Mouse (Mus musculus): ENCODE data around the gene Tmem159. TPM values are rescaled to one million over a fixed set of nuclear protein-coding genes. Genes with fewer than 3 reads are reported as not detected.

Gene Tmem159
- total RNA-seq (2015) (8.7 and 12.8 TPM in 2 replicates), total RNA-seq (2017) (6.1 and 6.3 TPM in 2 replicates)

DNA sequence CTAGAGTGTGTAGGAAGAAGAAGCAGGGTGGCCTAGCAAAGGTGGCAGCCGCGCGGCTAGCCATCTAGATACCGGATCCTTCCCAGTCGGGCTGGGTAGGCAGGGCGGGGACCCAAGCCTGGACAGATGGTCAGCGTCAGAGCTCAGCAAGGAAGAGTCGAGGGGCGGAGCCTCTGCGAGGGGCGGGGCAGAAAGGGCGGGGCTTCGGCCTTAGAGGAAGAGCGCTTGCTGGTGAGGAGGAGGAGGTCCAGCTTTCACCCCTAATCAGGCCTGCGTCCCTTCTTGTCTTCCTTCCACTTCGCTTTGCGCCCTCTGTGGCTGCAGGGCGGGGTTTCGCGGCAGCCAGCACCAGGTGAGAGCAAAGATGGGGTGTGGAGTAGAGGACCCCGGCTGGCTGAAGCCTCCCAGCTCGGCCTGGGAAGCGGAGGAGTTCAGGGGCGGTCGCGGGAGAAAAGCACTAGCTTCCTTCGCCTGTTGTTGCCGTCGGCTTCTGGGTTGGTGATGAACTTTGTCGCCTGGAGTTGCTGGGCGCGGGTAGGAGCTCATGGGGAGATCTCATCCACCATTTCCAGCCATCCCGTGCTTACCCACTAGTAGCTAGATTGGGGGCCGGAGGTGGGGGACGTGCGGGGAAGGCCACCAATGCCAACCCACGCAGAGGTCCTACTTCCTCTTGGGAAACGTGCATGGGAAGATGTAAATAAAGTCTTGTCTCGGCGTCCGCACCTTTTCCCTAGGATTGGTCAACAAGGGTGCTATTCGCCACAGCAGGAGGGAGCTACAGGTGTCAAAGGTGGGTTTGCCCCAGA, at the start of gene Tmem159:
Gene Tmem159, plus strand, starts transcription at position 190 of the 809 bp plus-strand sequence.
- peak; percentile 89 for ATAC-seq (replicated peaks; ENCODE audit: poor library complexity)

DNA sequence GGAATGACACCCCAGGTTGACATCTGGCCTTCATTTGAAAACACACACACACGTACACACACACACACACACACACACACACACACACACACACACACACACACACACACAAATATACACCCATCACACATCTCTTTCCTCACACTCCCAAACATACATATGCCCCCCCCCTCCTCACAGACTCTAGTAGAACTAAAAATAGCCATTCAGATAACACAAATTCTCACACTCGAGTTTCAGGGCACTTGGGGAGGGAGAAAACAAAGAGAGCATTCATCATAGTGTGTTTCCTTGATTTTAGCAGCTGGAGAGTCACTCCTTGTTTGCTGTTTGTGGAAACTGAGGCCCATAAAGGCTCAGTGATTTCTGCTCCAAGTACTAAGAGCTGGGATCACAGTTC, 48.1 kb upstream of the Tmem159 start:
- ATAC-seq (replicated peaks; ENCODE audit: poor library complexity): no peak

DNA sequence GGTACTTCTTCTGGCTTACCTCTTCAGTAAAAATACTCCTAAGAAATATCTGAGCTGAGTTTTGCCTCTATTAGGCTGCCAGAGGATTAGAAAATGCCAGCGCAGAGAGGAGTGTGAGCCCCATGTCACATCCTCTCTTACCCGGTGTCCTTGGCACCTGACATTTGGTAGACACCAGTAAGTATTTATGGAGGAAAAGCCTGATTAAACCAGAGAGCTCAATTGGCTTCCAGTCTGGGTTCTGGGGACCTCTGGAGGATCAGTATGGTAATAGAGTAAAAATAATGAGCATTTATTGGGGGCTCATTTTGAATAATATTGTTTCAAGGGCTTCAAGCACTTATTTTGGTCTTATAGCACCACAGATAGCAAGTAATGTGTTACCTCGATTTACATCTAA, 46.7 kb upstream of the Tmem159 start:
- no peak for ATAC-seq (replicated peaks; ENCODE audit: poor library complexity)

DNA sequence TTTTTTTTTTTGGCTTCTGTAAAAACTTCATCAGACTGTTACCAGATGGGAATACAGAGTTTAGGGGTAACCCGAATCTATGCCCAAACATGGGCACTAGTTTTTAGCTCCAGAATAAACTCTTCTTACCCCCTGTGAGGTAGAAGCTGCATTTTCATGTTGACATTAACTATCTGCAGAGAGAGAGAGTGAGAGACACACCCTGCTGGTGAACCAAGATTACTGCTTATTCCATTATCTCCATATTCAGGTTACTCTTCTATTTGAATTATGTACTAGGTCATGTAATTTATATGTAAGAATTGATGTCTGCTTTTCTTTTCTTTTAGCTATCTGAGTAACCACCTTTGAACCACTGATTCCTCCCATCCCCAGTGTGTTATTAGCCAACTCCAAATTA, 38.1 kb upstream of the Tmem159 start:
- ATAC-seq (replicated peaks; ENCODE audit: poor library complexity): no peak

DNA sequence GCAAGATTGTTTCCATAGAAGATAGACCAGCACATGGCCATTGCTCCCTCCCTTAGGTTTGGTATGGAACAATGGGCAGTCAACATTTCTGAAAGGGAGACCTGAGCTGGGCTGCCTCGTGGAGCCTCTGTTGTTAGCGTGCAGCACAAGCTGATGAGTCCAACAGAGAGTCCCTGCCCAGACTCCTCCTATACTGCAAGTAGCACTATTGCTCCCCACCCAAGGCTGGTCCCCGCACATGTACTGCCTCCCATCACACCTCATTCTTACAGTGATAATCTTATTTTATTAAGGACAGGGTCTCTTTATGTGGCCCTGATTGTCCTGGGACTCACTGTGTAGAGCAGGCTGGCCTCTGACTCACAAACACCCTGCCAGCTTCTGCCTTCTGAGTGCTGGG, 34.0 kb upstream of the Tmem159 start:
- ATAC-seq (replicated peaks; ENCODE audit: poor library complexity): no peak

DNA sequence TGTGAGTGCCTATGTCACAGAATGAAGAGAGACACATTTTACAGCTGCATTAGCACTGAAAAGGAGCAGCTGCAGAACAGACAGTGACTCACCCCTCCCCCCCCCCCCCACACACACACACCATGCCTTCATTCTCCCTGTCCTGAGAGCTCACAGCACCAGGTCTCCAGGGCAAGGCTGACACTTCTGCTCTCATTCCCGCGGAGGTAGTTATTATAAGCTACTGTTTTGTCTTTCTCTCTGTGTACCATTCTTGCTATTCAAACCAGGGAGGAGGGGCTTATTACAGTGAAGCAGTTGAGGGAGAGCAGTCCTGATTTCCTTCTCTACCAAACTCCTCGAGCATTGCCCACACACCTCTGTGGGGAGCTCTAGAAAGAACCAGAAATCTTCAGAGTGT, 33.0 kb upstream of the Tmem159 start:
- no peak for ATAC-seq (replicated peaks; ENCODE audit: poor library complexity)

DNA sequence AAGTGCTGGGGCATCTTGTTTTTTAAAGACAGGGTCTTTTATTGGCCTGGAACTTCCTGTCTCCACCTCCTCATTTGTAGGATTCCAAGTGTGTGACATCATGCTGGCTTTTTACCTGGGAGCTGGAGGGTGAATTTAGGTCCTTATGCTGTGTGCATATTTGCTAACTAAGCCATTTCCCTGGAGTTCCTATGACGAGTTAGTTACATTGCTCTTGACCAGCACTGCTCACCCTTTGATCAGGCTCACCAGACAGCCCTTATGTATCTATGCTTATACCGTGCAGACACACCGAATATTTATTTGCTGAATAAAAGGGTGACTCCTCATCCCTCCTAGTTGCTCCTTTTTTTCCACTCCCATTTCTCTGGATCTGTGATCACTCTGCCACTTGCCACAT, 22.0 kb upstream of the Tmem159 start:
- no peak for ATAC-seq (replicated peaks; ENCODE audit: poor library complexity)

DNA sequence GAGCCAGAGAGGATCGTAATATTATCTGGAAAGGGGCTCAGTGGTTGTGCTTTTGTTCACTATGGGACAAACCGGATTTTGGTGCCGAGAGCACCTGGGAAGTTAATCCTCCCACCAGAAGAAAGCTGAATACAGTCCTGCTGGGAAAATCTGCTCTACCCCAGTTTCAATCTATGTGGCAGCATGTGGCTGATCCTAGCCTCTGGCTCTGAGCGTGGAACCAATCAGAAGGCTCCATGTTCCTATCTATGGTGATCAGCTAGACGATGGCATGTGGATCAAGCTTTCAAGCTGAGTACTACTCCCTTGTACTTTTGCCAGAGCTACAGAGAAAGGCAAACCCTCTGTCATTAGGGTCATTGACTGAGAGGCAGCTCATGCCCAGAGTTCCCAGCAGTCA, 9.1 kb upstream of the Tmem159 start:
- ATAC-seq (replicated peaks; ENCODE audit: poor library complexity): no peak

DNA sequence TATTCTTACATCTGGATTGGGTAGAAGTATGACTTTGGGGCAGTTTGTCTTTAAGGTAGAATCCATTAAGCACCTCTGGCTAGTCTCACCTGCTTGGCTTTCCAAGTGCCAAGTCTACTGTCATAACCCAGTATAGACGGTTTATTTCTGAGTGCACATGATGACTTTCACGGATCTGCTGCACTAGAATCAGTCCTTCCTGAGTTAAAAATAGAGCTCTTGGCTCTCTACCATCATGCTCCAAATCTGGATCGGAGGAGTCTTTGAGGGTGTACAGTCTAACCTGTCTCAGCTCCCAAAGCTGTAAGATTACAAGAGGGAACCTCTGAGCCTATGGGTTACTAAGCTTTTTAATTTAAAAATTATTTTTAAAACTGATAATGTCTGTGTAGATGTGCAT, 7.9 kb upstream of the Tmem159 start:
- no peak for ATAC-seq (replicated peaks; ENCODE audit: poor library complexity)

DNA sequence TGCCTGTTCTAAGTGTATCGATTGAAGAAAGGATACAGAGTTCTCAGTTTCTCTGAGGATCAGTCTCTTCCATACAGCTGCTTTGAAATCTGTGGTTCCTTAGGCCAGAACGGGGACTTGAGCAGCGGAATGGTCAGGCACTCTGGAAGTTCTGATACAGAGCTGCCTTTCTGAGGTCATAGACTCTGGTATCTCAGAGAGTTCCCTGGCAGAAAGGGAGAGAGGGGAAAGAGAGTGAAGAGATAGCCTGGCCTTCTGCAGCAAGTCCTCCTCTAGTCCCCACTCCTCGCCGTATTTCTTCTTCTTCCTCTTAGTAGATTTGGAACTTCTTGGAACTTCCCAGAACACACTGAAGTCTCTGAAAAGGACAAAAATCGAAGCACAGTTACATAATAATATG, 7.0 kb upstream of the Tmem159 start, which contains the start of gene Dnah3:
Gene Dnah3, minus strand, starts transcription at position 101 of the 400 bp plus-strand sequence.
- ATAC-seq (replicated peaks; ENCODE audit: poor library complexity): no peak

DNA sequence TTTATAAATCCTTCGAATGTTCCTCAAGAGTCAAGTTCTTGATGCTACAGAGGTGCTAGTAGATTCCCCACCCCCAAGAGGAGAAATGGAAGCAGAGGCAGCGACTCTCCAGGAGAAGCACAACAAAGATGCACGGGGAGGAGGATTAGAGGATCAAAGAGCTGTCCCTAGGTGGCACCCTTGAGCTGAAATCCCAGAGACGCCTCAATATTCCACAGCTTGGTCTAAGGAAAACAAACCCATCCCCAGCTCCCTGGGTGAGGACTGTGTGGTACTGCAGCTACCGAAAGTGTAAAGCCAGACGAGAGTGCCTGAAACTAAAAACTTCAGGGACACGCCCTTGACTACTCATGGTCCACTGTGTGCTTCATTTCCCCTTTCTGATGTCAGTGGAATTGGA, 4.3 kb upstream of the Tmem159 start:
- peak; percentile 34 for ATAC-seq (replicated peaks; ENCODE audit: poor library complexity)

DNA sequence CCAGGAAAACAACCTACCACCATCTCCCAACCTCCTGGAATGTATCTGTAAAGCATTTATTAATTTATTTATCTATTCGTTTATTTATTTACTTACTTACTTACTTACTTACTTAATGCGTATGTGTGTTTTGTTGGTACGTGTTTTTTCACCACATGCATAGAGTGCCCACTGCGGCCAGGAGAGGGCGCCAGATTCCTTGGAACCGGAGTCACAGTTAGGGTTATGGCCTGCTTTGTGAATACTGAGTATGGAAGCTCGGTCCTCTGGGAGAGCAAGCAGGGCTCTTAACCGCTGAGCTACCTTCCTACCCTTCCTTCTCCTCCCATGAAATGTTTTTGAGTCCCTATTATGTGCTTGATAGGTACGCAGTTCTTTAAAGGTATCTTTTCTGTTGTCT, 3.8 kb upstream of the Tmem159 start:
- ATAC-seq (replicated peaks; ENCODE audit: poor library complexity): peak; percentile 61

DNA sequence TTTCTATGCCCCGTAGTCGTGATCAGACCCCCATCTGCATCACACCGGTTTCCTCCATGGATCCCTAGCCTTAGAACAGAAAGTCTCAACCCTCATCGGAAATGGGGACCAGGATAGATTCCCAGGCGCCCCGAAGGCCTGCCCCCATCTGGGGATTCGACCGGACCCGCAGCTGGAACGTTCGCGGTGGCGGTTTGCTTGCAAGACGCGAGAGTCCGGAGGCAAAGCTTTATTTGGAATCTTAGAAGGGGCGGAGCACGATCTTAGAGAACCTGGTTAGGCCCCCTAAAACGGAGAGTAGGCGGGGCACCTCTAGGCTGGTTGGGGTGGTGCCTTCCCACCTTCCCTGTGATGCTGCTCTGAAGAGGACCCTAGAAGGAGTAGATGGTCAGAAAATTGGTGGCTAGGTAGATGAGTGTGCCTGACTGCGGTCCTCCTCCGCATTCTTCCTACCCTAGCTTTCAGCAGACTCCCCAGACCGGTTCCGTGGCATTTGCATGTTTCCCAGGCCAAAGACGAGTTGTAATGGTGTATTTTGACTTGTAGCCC, 940 bp downstream of the Tmem159 start:
- ATAC-seq (replicated peaks; ENCODE audit: poor library complexity): peak; percentile 19; the same call in 1 of the 2 replicates

DNA sequence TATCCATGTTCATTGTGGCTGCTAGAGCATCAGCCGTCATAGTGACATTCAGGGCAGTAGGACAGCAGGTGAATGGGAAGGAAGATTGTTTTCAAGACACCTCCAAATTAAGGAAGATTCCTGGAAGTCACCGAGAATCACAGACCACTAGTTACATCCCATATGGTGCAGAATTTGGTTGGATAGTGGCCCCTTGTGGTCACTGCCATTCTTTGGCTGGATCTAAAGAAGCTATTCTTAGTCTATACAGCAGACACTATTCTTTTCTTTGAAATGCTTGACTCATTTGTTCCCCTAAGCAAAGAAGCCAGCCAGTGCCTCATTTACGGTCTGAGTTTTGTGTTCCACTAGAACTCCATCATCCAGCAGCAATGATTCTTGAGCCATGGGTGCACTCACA, 2.8 kb downstream of the Tmem159 start:
- no peak for ATAC-seq (replicated peaks; ENCODE audit: poor library complexity)

DNA sequence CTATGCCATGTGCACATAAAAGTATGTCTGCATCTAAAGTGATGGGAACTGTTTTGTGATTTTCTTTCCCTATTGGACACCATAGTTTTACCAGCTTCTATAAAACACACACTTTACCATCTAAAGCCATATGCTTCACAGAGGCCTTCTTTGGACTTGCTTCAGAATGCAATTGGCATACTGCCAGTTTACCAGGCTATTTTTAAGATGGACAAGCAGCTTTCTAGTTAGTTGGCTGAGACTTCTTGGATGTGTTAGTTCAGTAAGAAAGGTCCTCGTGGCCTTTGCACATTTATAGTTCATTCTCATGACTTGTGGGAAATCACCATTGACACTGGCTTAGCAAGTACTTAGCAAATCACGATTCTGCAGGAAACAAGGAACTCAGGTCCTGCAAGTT, 4.2 kb downstream of the Tmem159 start:
- ATAC-seq (replicated peaks; ENCODE audit: poor library complexity): no peak

DNA sequence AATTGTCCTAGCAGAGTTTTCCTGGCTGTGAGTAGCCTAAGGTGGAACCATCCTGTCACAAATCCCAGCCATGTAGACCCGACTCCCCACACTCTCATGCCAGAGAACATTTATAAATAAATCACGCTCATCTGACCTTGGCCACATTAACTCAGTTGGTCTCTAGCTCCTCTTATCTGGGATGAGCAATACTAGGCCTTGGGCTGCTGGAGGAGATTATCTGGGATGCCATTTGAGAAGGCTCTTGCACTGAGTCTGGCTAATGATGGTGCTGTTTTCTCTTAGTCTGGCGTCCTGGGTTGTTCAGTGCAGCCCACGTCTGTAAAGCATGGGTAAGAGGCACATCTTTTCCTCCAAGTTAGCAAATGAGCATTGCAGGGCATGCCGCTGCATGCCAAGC, 7.5 kb downstream of the Tmem159 start:
- no peak for ATAC-seq (replicated peaks; ENCODE audit: poor library complexity)

DNA sequence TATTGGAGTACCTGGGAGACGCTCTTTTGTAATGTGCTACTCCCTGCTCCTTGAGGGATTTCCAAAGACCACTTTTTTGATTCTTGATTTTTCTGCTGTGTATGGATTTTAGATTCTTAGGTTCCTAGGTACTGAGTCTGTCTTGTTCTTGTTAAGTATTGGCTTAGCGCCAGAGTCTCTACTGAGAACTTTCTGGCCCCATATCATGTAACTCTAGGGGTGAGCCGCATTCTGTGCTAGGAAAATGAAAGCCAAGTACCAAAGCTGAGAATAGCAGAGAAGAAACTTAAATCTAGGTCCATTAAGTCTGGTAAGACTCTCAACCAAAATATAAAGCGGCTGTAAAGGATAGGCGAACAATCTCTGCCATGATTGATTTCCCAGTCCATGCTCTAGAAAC, 14.8 kb downstream of the Tmem159 start:
- no peak for ATAC-seq (replicated peaks; ENCODE audit: poor library complexity)

DNA sequence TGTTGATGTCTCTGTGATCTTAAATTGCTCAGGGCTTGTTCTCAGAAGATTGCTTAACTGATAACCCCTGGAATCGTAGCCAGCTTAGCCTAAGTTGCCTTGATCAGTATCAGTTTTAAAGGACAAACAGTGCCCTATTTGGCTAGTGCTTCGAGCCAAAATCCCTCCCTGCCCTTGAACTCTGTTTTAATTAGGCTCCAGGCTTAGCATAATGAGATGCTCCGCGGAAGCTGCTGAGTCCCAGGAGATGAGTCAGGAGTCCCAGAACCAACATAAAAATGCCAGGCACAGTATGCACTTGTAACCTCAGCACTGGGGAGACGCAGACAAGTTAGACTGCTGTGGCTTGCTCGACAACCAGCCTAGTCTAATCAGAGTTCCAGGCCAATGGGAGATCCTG, 15.4 kb downstream of the Tmem159 start:
- no peak for ATAC-seq (replicated peaks; ENCODE audit: poor library complexity)

DNA sequence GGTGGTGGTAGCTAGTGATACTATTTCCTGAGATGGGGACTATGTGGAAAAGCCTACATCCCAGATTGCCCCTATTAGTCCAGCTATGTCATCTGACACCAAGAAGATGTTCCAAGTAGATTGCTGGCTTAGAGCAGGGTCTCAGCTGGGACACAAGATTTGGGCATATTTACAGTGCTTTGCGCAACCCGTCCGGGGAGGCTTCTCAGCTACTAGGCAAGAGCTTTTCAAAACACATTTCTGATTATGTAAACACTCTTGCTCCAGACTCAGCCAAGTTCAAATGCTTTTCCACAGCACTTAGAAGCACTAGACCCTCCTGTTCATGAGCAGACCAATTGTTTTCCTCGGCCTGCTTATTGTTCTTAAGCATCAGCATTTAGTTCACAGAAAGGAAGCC, 21.6 kb downstream of the Tmem159 start:
- no peak for ATAC-seq (replicated peaks; ENCODE audit: poor library complexity)

DNA sequence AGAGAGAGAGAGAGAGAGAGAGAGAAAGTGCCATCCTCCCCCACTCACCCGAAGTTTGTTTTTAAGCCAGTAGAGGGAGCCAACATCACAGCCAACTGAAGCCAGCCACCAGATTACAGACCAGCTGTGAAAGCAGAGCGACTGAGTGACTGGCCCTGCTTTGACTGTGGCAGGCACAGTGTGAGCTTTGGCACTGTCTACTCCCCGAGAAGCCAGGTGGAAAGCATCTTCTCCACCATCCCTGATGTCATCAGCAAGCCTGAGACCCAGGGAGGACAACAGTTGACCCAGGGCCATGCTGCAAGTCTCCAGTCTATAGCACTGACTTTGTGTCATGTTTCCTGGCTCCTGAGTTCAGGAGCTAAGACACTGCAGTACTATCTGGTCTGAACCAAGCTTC, 22.7 kb downstream of the Tmem159 start:
- peak; percentile 89 for ATAC-seq (replicated peaks; ENCODE audit: poor library complexity)

DNA sequence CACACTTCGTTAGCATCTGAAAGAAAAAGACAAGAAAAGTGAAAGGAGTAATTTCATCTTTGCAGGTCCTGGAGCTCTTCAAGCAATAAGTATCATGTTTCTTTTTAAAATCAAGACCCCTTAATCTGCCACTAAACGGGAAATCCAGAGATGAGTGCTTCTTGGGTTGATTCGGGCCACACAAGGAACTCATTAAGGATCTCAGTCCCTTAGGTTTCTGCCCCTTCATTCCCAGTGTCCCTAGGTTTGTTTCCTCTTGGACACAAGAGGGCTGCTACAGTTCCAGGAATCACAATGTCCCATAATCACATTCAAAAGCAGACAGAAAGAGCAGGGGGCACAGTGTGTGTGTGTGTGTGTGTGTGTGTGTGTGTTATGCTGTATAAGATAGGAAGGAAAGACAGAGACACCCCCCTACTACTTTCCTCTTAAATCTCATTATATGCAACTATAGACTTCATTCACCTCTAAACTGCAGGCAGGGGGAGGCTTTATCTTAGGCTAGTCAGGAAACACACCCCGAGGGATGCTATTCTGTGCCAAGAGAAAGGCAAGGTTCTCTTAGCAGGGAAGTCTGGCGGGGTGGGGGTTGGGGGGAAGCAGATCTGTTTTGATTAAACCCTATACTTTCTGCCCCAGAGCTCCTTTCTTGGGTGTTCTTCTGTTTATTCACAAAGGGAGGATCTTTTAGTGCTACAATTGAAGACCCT, 25.0 kb downstream of the Tmem159 start:
- ATAC-seq (replicated peaks; ENCODE audit: poor library complexity): no peak

DNA sequence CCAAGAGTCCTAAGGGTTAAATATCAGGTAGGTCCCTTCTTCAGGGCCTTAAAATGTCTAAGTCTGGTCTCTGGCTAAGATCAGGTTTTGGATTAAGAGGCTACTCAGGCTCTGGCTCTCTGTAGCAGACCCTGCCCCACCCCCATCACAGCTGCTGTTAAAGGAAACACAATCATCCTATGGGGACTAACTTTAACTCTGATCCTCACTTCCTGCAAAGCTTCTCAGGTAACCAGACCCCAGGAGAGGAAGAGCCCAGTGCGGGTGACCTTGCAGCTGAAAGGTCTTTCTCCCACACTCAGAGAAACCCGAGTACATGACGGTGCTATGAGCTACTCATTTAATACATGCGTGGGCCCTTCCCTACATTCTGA, 25.5 kb downstream of the Tmem159 start:
- ATAC-seq (replicated peaks; ENCODE audit: poor library complexity): no peak
